Mouse (Mus musculus): Measurements from ENCODE around the gene Tldc2. TPM values are rescaled to one million over a fixed set of nuclear protein-coding genes. Genes with fewer than 3 reads are reported as not detected.

The Tldc2 gene
- polyA plus RNA-seq, 1 experiment from 2014 or later, result not detected

- no peak overlapping the region for H3K27ac ChIP-seq
- no peak overlapping the region for H3K4me2 ChIP-seq (replicated peaks)
- H3K9me3 ChIP-seq, result no peaks in the 10 kb centered on the region
- H3K4me3 ChIP-seq, result no peak overlapping the region
- no peak overlapping the region for H3K9ac ChIP-seq
- no peaks in the 10 kb centered on the region for H3K4me1 ChIP-seq
- 85% methylated on average over 4 of the region's 4 CpGs for WGBS
- H3K27me3 ChIP-seq, result no peaks in the 10 kb centered on the region
- peaks cover 77% of the 10 kb centered on the region for H3K36me3 ChIP-seq
- ATAC-seq (ENCODE audit: low FRiP score, low read depth), result no peak
These were observed 21.4 kb downstream of the Tldc2 start for GRCm38 (mm10) chr2:157108236-157108635.

- no peak overlapping the region for H3K4me2 ChIP-seq (replicated peaks)
- no peak for ATAC-seq (ENCODE audit: low FRiP score, low read depth)
- WGBS, result 19% methylated on average over 3 of the region's 3 CpGs
- no peak overlapping the region for H3K4me3 ChIP-seq
- no peaks in the 10 kb centered on the region for H3K9me3 ChIP-seq
- H3K27me3 ChIP-seq, result no peaks in the 10 kb centered on the region
- H3K36me3 ChIP-seq, result peaks cover 58% of the 10 kb centered on the region
- no peak overlapping the region for H3K27ac ChIP-seq
- H3K4me1 ChIP-seq, result no peaks in the 10 kb centered on the region
- no peak overlapping the region for H3K9ac ChIP-seq
These were observed 30.1 kb downstream of the Tldc2 start for GRCm38 (mm10) chr2:157116964-157117363.

GRCm38 (mm10) chr2:157118556-157118955 is 31.7 kb downstream of the Tldc2 start:
- H3K4me3 ChIP-seq, result no peak overlapping the region
- no peak for ATAC-seq (ENCODE audit: low FRiP score, low read depth)
- 86% methylated on average over 4 of the region's 4 CpGs for WGBS
- H3K27ac ChIP-seq, result no peak overlapping the region
- no peaks in the 10 kb centered on the region for H3K27me3 ChIP-seq
- no peaks in the 10 kb centered on the region for H3K9me3 ChIP-seq
- H3K36me3 ChIP-seq, result peaks cover 55% of the 10 kb centered on the region
- no peak overlapping the region for H3K9ac ChIP-seq
- no peaks in the 10 kb centered on the region for H3K4me1 ChIP-seq
- no peak overlapping the region for H3K4me2 ChIP-seq (replicated peaks)

- 74% methylated on average over 3 of the region's 3 CpGs for WGBS
- H3K9ac ChIP-seq, result no peak overlapping the region
- no peaks in the 10 kb centered on the region for H3K27me3 ChIP-seq
- peaks cover 50% of the 10 kb centered on the region for H3K36me3 ChIP-seq
- no peaks in the 10 kb centered on the region for H3K9me3 ChIP-seq
- no peak overlapping the region for H3K4me2 ChIP-seq (replicated peaks)
- H3K27ac ChIP-seq, result no peak overlapping the region
- H3K4me1 ChIP-seq, result no peaks in the 10 kb centered on the region
- ATAC-seq (ENCODE audit: low FRiP score, low read depth), result no peak
- H3K4me3 ChIP-seq, result no peak overlapping the region
These were observed 32.2 kb downstream of the Tldc2 start for GRCm38 (mm10) chr2:157119075-157119474.

GRCm38 (mm10) chr2:157121766-157122165 is 34.9 kb downstream of the Tldc2 start:
- ATAC-seq (ENCODE audit: low FRiP score, low read depth), result no peak
- no peaks in the 10 kb centered on the region for H3K4me1 ChIP-seq
- H3K9me3 ChIP-seq, result no peaks in the 10 kb centered on the region
- H3K27me3 ChIP-seq, result no peaks in the 10 kb centered on the region
- no peak overlapping the region for H3K4me2 ChIP-seq (replicated peaks)
- 90% methylated on average over 8 of the region's 8 CpGs for WGBS
- peaks cover 54% of the 10 kb centered on the region for H3K36me3 ChIP-seq
- H3K4me3 ChIP-seq, result no peak overlapping the region
- no peak overlapping the region for H3K27ac ChIP-seq
- no peak overlapping the region for H3K9ac ChIP-seq

GRCm38 (mm10) chr2:157125246-157125645 is 38.4 kb downstream of the Tldc2 start:
- peaks cover 56% of the 10 kb centered on the region for H3K36me3 ChIP-seq
- H3K27me3 ChIP-seq, result no peaks in the 10 kb centered on the region
- no peaks in the 10 kb centered on the region for H3K9me3 ChIP-seq
- no peak overlapping the region for H3K4me3 ChIP-seq
- H3K4me2 ChIP-seq (replicated peaks), result no peak overlapping the region
- H3K27ac ChIP-seq, result no peak overlapping the region
- WGBS, result 94% methylated on average over 3 of the region's 3 CpGs
- H3K9ac ChIP-seq, result no peak overlapping the region
- no peak for ATAC-seq (ENCODE audit: low FRiP score, low read depth)
- no peaks in the 10 kb centered on the region for H3K4me1 ChIP-seq

GRCm38 (mm10) chr2:157127370-157127769 is 40.5 kb downstream of the Tldc2 start:
- WGBS, result 87% methylated on average over 3 of the region's 3 CpGs
- no peak overlapping the region for H3K27ac ChIP-seq

GRCm38 (mm10) chr2:157128072-157128471 is 41.2 kb downstream of the Tldc2 start:
- no peak overlapping the region for H3K27ac ChIP-seq
- H3K4me3 ChIP-seq, result no peak overlapping the region
- ATAC-seq (ENCODE audit: low FRiP score, low read depth), result no peak
- no peak overlapping the region for H3K4me2 ChIP-seq (replicated peaks)
- WGBS, result 68% methylated on average over 4 of the region's 4 CpGs
- no peak overlapping the region for H3K9ac ChIP-seq
- H3K27me3 ChIP-seq, result no peaks in the 10 kb centered on the region
- H3K9me3 ChIP-seq, result no peaks in the 10 kb centered on the region
- peaks cover 35% of the 10 kb centered on the region for H3K36me3 ChIP-seq
- H3K4me1 ChIP-seq, result no peaks in the 10 kb centered on the region

More at GRCm38 (mm10) chr2:157127370-157127769, 40.5 kb downstream of the Tldc2 start:
- Histone ChIP-seq H3K4me2 (replicated peaks) (no peak overlapping the region), H3K4me1 (no peaks in the 10 kb centered on the region), H3K9me3 (no peaks in the 10 kb centered on the region), H3K27me3 (no peaks in the 10 kb centered on the region), H3K4me3 (no peak overlapping the region), H3K9ac (no peak overlapping the region), H3K36me3 (peaks cover 40% of the 10 kb centered on the region)
- ATAC-seq (ENCODE audit: low FRiP score, low read depth), result no peak

- no peak overlapping the region for H3K27ac ChIP-seq
- H3K4me3 ChIP-seq, result no peak overlapping the region
- H3K36me3 ChIP-seq, result peaks cover 33% of the 10 kb centered on the region
- H3K4me2 ChIP-seq (replicated peaks), result no peak overlapping the region
- H3K4me1 ChIP-seq, result peaks cover 8% of the 10 kb centered on the region; the same call in 1 of the 2 replicates
- no peaks in the 10 kb centered on the region for H3K9me3 ChIP-seq
- H3K27me3 ChIP-seq, result no peaks in the 10 kb centered on the region
- WGBS, result 93% methylated on average over 4 of the region's 4 CpGs
- no peak overlapping the region for H3K9ac ChIP-seq
- ATAC-seq (ENCODE audit: low FRiP score, low read depth), result no peak
These were observed 42.2 kb downstream of the Tldc2 start for GRCm38 (mm10) chr2:157129096-157129495.

GRCm38 (mm10) chr2:157129601-157130164 is 42.8 kb downstream of the Tldc2 start:
- no peak for ATAC-seq (ENCODE audit: low FRiP score, low read depth)
- Histone ChIP-seq H3K27ac (no peak overlapping the region), H3K4me3 (no peak overlapping the region), H3K36me3 (peaks cover 29% of the 10 kb centered on the region), H3K4me2 (replicated peaks) (no peak overlapping the region), H3K9ac (no peak overlapping the region), H3K27me3 (no peaks in the 10 kb centered on the region), H3K4me1 (peaks cover 8% of the 10 kb centered on the region; the same call in 1 of the 2 replicates), H3K9me3 (no peaks in the 10 kb centered on the region)
- WGBS, result 78% methylated on average over 11 of the region's 11 CpGs

- H3K36me3 ChIP-seq, result peaks cover 18% of the 10 kb centered on the region
- no peak overlapping the region for H3K27ac ChIP-seq
These were observed 44.1 kb downstream of the Tldc2 start for GRCm38 (mm10) chr2:157130813-157131514.

GRCm38 (mm10) chr2:157132086-157132485 is 45.2 kb downstream of the Tldc2 start:
- no peak overlapping the region for H3K4me3 ChIP-seq
- H3K27ac ChIP-seq, result no peak overlapping the region
- H3K27me3 ChIP-seq, result no peaks in the 10 kb centered on the region
- no peak overlapping the region for H3K4me2 ChIP-seq (replicated peaks)
- no peak overlapping the region for H3K9ac ChIP-seq
- 93% methylated on average over 1 of the region's 1 CpGs for WGBS
- peaks cover 12% of the 10 kb centered on the region for H3K36me3 ChIP-seq
- H3K9me3 ChIP-seq, result no peaks in the 10 kb centered on the region
- peaks cover 8% of the 10 kb centered on the region; the same call in 1 of the 2 replicates for H3K4me1 ChIP-seq
- no peak for ATAC-seq (ENCODE audit: low FRiP score, low read depth)

More at GRCm38 (mm10) chr2:157130813-157131514, 44.1 kb downstream of the Tldc2 start:
- Histone ChIP-seq H3K4me2 (replicated peaks) (no peak overlapping the region), H3K4me3 (no peak overlapping the region), H3K9ac (no peak overlapping the region), H3K9me3 (no peaks in the 10 kb centered on the region), H3K4me1 (peaks cover 8% of the 10 kb centered on the region; the same call in 1 of the 2 replicates), H3K27me3 (no peaks in the 10 kb centered on the region)
- WGBS, result 84% methylated on average over 8 of the region's 8 CpGs
- no peak for ATAC-seq (ENCODE audit: low FRiP score, low read depth)

Measured in limb, embryonic 13.5 days (tissue).